ENCODE assay signal across 8 mouse cellular contexts in the genomic region with DNA sequence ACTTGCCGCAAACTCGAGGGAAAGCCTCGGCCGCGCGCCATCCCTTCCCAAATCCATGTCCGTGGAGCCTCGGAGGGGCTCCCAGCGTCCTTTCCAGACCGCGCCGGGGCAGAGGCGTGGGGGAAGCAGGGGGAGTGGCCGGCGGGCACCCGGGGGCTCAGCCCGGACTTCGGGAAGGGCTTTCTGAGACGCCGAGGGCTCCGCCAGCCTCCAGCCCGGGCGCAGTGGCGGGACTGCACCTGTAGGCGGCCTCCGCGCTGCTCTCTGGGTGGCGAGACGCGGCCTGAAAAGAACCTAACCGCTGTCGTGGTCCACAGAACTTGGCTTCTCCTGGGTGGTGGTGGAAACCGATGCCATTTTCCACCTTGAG. TPM values are rescaled to one million over a fixed set of nuclear protein-coding genes. Genes with fewer than 3 reads are reported as not detected.
DNase-seq lines count a peak whose midpoint lies in the region; ATAC-seq and TF ChIP-seq lines count a peak whose summit lies in the region.

No protein-coding gene starts in this region.

- no peak for TF ChIP-seq POLR2A in bone marrow, adult 2 months (IDR thresholded peaks at IDR 0.05; ENCODE audit: borderline replicate concordance, control insufficient read depth, low read depth, low read length)

- ATAC-seq in heart, embryonic 13.5 days (ENCODE audit: extremely low read depth, insufficient number of reproducible peaks, low FRiP score, low TSS enrichment): peak; percentile 64
- ATAC-seq in kidney, embryonic 16.5 days (ENCODE audit: low FRiP score, low TSS enrichment): peak; percentile 69
- peak; percentile 65 for ATAC-seq in liver, embryonic 12.5 days
- peak; percentile 69 for ATAC-seq in stomach, embryonic 15.5 days (ENCODE audit: insufficient read depth, low FRiP score, low read depth)

- H3K4me2 ChIP-seq in heart, embryonic 13.5 days: peak overlapping the region; percentile 94
- H3K4me2 ChIP-seq in kidney, embryonic 16.5 days (replicated peaks; ENCODE audit: low read depth, low read length): peak overlapping the region; percentile 89
- H3K4me2 ChIP-seq in liver, embryonic 12.5 days: peak overlapping the region; percentile 74
- H3K4me2 ChIP-seq in stomach, embryonic 15.5 days: peak overlapping the region; percentile 94

- peak; percentile 52 to 55 for DNase-seq in B cell, adult 2 months
- peak; percentile 70 for DNase-seq in fibroblast of lung, adult 2 months (ENCODE audit: low read depth)
- peak; percentile 5 for DNase-seq in naive thymus-derived CD4-positive, alpha-beta T cell, adult 2 months (ENCODE audit: low read depth)

- no peaks in the 10 kb centered on the region for H3K27me3 ChIP-seq in heart, embryonic 13.5 days (replicated peaks)
- no peaks in the 10 kb centered on the region for H3K27me3 ChIP-seq in kidney, embryonic 16.5 days (ENCODE audit: insufficient read depth, low read length)
- H3K27me3 ChIP-seq in liver, embryonic 12.5 days (replicated peaks): peaks cover 71% of the 10 kb centered on the region
- no peaks in the 10 kb centered on the region for H3K27me3 ChIP-seq in stomach, embryonic 15.5 days (replicated peaks)

- peak overlapping the region; percentile 36 for H3K4me3 ChIP-seq in bone marrow, adult 2 months (replicated peaks; ENCODE audit: control insufficient read depth, low read depth, low read length)
- peak overlapping the region; percentile 79 for H3K4me3 ChIP-seq in heart, embryonic 13.5 days
- peak overlapping the region; percentile 83 for H3K4me3 ChIP-seq in kidney, embryonic 16.5 days (ENCODE audit: low read length)
- peak overlapping the region; percentile 64 for H3K4me3 ChIP-seq in liver, embryonic 12.5 days
- peak overlapping the region; percentile 68 for H3K4me3 ChIP-seq in stomach, embryonic 15.5 days (replicated peaks)

- WGBS in bone marrow, adult 2 months: under 1% methylated on average over 33 of the region's 33 CpGs
- WGBS in heart, embryonic 13.5 days: under 1% methylated on average over 33 of the region's 33 CpGs
- WGBS in kidney, embryonic 16.5 days: under 1% methylated on average over 33 of the region's 33 CpGs
- under 1% methylated on average over 33 of the region's 33 CpGs for WGBS in liver, embryonic 12.5 days (ENCODE audit: insufficient replicate concordance)
- under 1% methylated on average over 33 of the region's 33 CpGs for WGBS in stomach, embryonic 15.5 days

- no peaks in the 10 kb centered on the region; the same call in 1 of the 2 replicates for H3K4me1 ChIP-seq in bone marrow, adult 2 months (ENCODE audit: control insufficient read depth, insufficient read depth, low read length)
- H3K4me1 ChIP-seq in heart, embryonic 13.5 days: peaks cover 22% of the 10 kb centered on the region
- H3K4me1 ChIP-seq in kidney, embryonic 16.5 days (ENCODE audit: insufficient read depth, low read length): peaks cover 26% of the 10 kb centered on the region
- H3K4me1 ChIP-seq in liver, embryonic 12.5 days: peaks cover 30% of the 10 kb centered on the region
- peaks cover 13% of the 10 kb centered on the region; the same call in 1 of the 2 replicates for H3K4me1 ChIP-seq in stomach, embryonic 15.5 days

- TF ChIP-seq CTCF in bone marrow, adult 2 months (IDR thresholded peaks at IDR 0.05; ENCODE audit: control insufficient read depth, insufficient read depth, low read length): peak; percentile 33; the same call in 1 of the 2 replicates

- peak overlapping the region; percentile 80 for H3K27ac ChIP-seq in bone marrow, adult 2 months (ENCODE audit: control insufficient read depth, insufficient read depth, low read depth, low read length, poor library complexity)
- peak overlapping the region; percentile 98 for H3K27ac ChIP-seq in heart, embryonic 13.5 days (replicated peaks)
- H3K27ac ChIP-seq in kidney, embryonic 16.5 days (ENCODE audit: low read length): peak overlapping the region; percentile 99
- peak overlapping the region; percentile 76 for H3K27ac ChIP-seq in liver, embryonic 12.5 days
- peak overlapping the region; percentile 100 for H3K27ac ChIP-seq in stomach, embryonic 15.5 days

- H3K9me3 ChIP-seq in heart, embryonic 13.5 days: no peaks in the 10 kb centered on the region
- no peaks in the 10 kb centered on the region for H3K9me3 ChIP-seq in kidney, embryonic 16.5 days (ENCODE audit: low read length)
- no peaks in the 10 kb centered on the region for H3K9me3 ChIP-seq in liver, embryonic 12.5 days (replicated peaks)
- H3K9me3 ChIP-seq in stomach, embryonic 15.5 days: no peaks in the 10 kb centered on the region

- H3K9ac ChIP-seq in heart, embryonic 13.5 days: peak overlapping the region; percentile 89
- peak overlapping the region; percentile 93 for H3K9ac ChIP-seq in kidney, embryonic 16.5 days (replicated peaks; ENCODE audit: low read length)
- peak overlapping the region; percentile 62 for H3K9ac ChIP-seq in liver, embryonic 12.5 days
- peak overlapping the region; percentile 94 for H3K9ac ChIP-seq in stomach, embryonic 15.5 days

- no peaks in the 10 kb centered on the region for H3K36me3 ChIP-seq in heart, embryonic 13.5 days
- H3K36me3 ChIP-seq in kidney, embryonic 16.5 days (ENCODE audit: insufficient read depth, low read length): no peaks in the 10 kb centered on the region
- no peaks in the 10 kb centered on the region for H3K36me3 ChIP-seq in liver, embryonic 12.5 days
- H3K36me3 ChIP-seq in stomach, embryonic 15.5 days: no peaks in the 10 kb centered on the region

RNA-seq across cellular contexts. Expression of gene Jag1, which starts 0.9 kb away (rescaled TPM):
- polyA plus RNA-seq in bone marrow, adult 2 months (2011; ENCODE audit: insufficient read depth, insufficient read length, low replicate concordance, missing spikeins): 2.3 and 3.9 TPM in 2 replicates
- 12.0 and 12.6 TPM in 2 replicates for polyA plus RNA-seq in heart, embryonic 13.5 days (2015; fragmentation: Nextera tagmentation; extraction: Ambion mirVana)
- polyA plus RNA-seq in kidney, embryonic 16.5 days (2015; fragmentation: Nextera tagmentation; extraction: Ambion mirVana): 37.9 and 49.2 TPM in 2 replicates
- polyA plus RNA-seq in liver, embryonic 12.5 days (2016; fragmentation: Nextera tagmentation; extraction: Ambion mirVana): 2.7 and 2.8 TPM in 2 replicates
- polyA plus RNA-seq in stomach, embryonic 15.5 days (2015; fragmentation: Nextera tagmentation; extraction: Ambion mirVana): 18.3 and 20.3 TPM in 2 replicates

Comparison
In these comparisons a context has a peak if more than half of its experiments do, and no peak if none do; other contexts are left out.
1. Peak in every context shown above with its lines: DNase-seq, ATAC-seq, H3K4me3 ChIP-seq and H3K27ac ChIP-seq.
2. DNase-seq: peak in every context shown above with its lines; median percentile 70 in fibroblast of lung, adult 2 months; 54 in B cell, adult 2 months; 5 in naive thymus-derived CD4-positive, alpha-beta T cell, adult 2 months.